Mouse (Mus musculus): ENCODE measurements around the gene 4933407L21Rik. TPM values are rescaled to one million over a fixed set of nuclear protein-coding genes. Genes with fewer than 3 reads are reported as not detected.
A peak's percentile ranks its signal among the peaks of the same experiment; 100 is the strongest.

The 4933407L21Rik gene
- polyA plus RNA-seq, 1 experiment from 2014 or later: 0.26 TPM

GRCm38 (mm10) chr1:85902108-85902561 lies 26.1 kb upstream of the 4933407L21Rik start:
- peak overlapping the region; percentile 42 for H3K4me2 ChIP-seq (ENCODE audit: low read length)
- peaks cover 44% of the 10 kb centered on the region for H3K36me3 ChIP-seq (ENCODE audit: control insufficient read depth, insufficient read depth, low read length)
- peak overlapping the region; percentile 38 to 71; a peak in 3 of 4 replicates for H3K27ac ChIP-seq (replicated peaks in 1 of 2; ENCODE audit: control insufficient read depth in 1 of 2, insufficient read depth in 1 of 2, low read depth in 2 of 2, low read length in 2 of 2)
- H3K9me3 ChIP-seq (ENCODE audit: control insufficient read depth, low read length): no peaks in the 10 kb centered on the region
- no peaks in the 10 kb centered on the region for H3K27me3 ChIP-seq (ENCODE audit: control insufficient read depth, insufficient read depth, low read length)
- no peak overlapping the region for H3K4me3 ChIP-seq (ENCODE audit: control insufficient read depth in 1 of 2, insufficient read depth in 1 of 2, low read depth in 1 of 2, low read length in 2 of 2)
- WGBS: 10% methylated on average over 7 of the region's 7 CpGs
- peaks cover 74 to 80% of the 10 kb centered on the region in 2 experiments for H3K4me1 ChIP-seq (ENCODE audit: control insufficient read depth in 2 of 2, insufficient read depth in 2 of 2, low read length in 2 of 2)
- no peak overlapping the region; the same call in 1 of the 2 replicates for H3K9ac ChIP-seq (ENCODE audit: low read length)
- peak; percentile 76 for ATAC-seq (ENCODE audit: insufficient number of reproducible peaks, insufficient read depth, low FRiP score, low read depth)

GRCm38 (mm10) chr1:85906892-85907291 lies 21.4 kb upstream of the 4933407L21Rik start:
- H3K9me3 ChIP-seq (ENCODE audit: control insufficient read depth, low read length): no peaks in the 10 kb centered on the region
- no peaks in the 10 kb centered on the region for H3K27me3 ChIP-seq (ENCODE audit: control insufficient read depth, insufficient read depth, low read length)
- H3K36me3 ChIP-seq (ENCODE audit: control insufficient read depth, insufficient read depth, low read length): peaks cover 60% of the 10 kb centered on the region
- no peak overlapping the region for H3K4me2 ChIP-seq (ENCODE audit: low read length)
- 0 out of 4 replicates have a peak overlapping the region, but pooled peaks of 1 of the 2 experiments have one; percentile 11 for H3K27ac ChIP-seq (replicated peaks in 1 of 2; ENCODE audit: control insufficient read depth in 1 of 2, insufficient read depth in 1 of 2, low read depth in 2 of 2, low read length in 2 of 2)
- peak; percentile 44 for ATAC-seq (ENCODE audit: insufficient number of reproducible peaks, insufficient read depth, low FRiP score, low read depth)
- no peak overlapping the region for H3K9ac ChIP-seq (ENCODE audit: low read length)
- whole genome bisulfite sequencing: 33% methylated on average over 12 of the region's 12 CpGs
- no peak overlapping the region for H3K4me3 ChIP-seq (ENCODE audit: control insufficient read depth in 1 of 2, insufficient read depth in 1 of 2, low read depth in 1 of 2, low read length in 2 of 2)
- H3K4me1 ChIP-seq (ENCODE audit: control insufficient read depth in 2 of 2, insufficient read depth in 2 of 2, low read length in 2 of 2): peaks cover 42 to 54% of the 10 kb centered on the region in 2 experiments

GRCm38 (mm10) chr1:85908754-85909590 lies 19.3 kb upstream of the 4933407L21Rik start:
- ATAC-seq (ENCODE audit: insufficient number of reproducible peaks, insufficient read depth, low FRiP score, low read depth): no peak; the same call in 1 of the 2 replicates
- 37% methylated on average over 13 of the region's 13 CpGs for WGBS

GRCm38 (mm10) chr1:85913078-85913755 lies 15.1 kb upstream of the 4933407L21Rik start:
- Histone ChIP-seq H3K27me3 (ENCODE audit: control insufficient read depth, insufficient read depth, low read length) (no peaks in the 10 kb centered on the region), H3K9ac (ENCODE audit: low read length) (no peak overlapping the region), H3K4me1 (ENCODE audit: control insufficient read depth in 2 of 2, insufficient read depth in 2 of 2, low read length in 2 of 2) (peaks cover 6 to 12% of the 10 kb centered on the region in 2 experiments), H3K27ac (replicated peaks in 1 of 2; ENCODE audit: control insufficient read depth in 1 of 2, insufficient read depth in 1 of 2, low read depth in 2 of 2, low read length in 2 of 2) (no peak overlapping the region), H3K36me3 (ENCODE audit: control insufficient read depth, insufficient read depth, low read length) (peaks cover 5% of the 10 kb centered on the region), H3K4me2 (ENCODE audit: low read length) (no peak overlapping the region), H3K9me3 (ENCODE audit: control insufficient read depth, low read length) (no peaks in the 10 kb centered on the region), H3K4me3 (ENCODE audit: control insufficient read depth in 1 of 2, insufficient read depth in 1 of 2, low read depth in 1 of 2, low read length in 2 of 2) (no peak overlapping the region)
- ATAC-seq (ENCODE audit: insufficient number of reproducible peaks, insufficient read depth, low FRiP score, low read depth): no peak
- 86% methylated on average over 7 of the region's 7 CpGs for WGBS

More at GRCm38 (mm10) chr1:85908754-85909590, 19.3 kb upstream of the 4933407L21Rik start:
- H3K27ac ChIP-seq (replicated peaks in 1 of 2; ENCODE audit: control insufficient read depth in 1 of 2, insufficient read depth in 1 of 2, low read depth in 2 of 2, low read length in 2 of 2): peak overlapping the region; percentile 7 to 60; a peak in 3 of 4 replicates
- no peak overlapping the region; the same call in 1 of the 2 replicates for H3K9ac ChIP-seq (ENCODE audit: low read length)
- H3K4me1 ChIP-seq (ENCODE audit: control insufficient read depth in 2 of 2, insufficient read depth in 2 of 2, low read length in 2 of 2): peaks cover 30 to 40% of the 10 kb centered on the region in 2 experiments
- H3K4me3 ChIP-seq (ENCODE audit: control insufficient read depth in 1 of 2, insufficient read depth in 1 of 2, low read depth in 1 of 2, low read length in 2 of 2): no peak overlapping the region
- no peaks in the 10 kb centered on the region for H3K27me3 ChIP-seq (ENCODE audit: control insufficient read depth, insufficient read depth, low read length)
- H3K36me3 ChIP-seq (ENCODE audit: control insufficient read depth, insufficient read depth, low read length): peaks cover 48% of the 10 kb centered on the region
- H3K4me2 ChIP-seq (ENCODE audit: low read length): no peak overlapping the region
- H3K9me3 ChIP-seq (ENCODE audit: control insufficient read depth, low read length): no peaks in the 10 kb centered on the region

- Histone ChIP-seq H3K4me2 (ENCODE audit: low read length) (no peak overlapping the region), H3K27me3 (ENCODE audit: control insufficient read depth, insufficient read depth, low read length) (no peaks in the 10 kb centered on the region), H3K4me3 (ENCODE audit: control insufficient read depth in 1 of 2, insufficient read depth in 1 of 2, low read depth in 1 of 2, low read length in 2 of 2) (no peak overlapping the region), H3K9ac (ENCODE audit: low read length) (no peak overlapping the region), H3K4me1 (ENCODE audit: control insufficient read depth in 2 of 2, insufficient read depth in 2 of 2, low read length in 2 of 2) (no peaks in the 10 kb centered on the region), H3K36me3 (ENCODE audit: control insufficient read depth, insufficient read depth, low read length) (no peaks in the 10 kb centered on the region), H3K9me3 (ENCODE audit: control insufficient read depth, low read length) (no peaks in the 10 kb centered on the region), H3K27ac (replicated peaks in 1 of 2; ENCODE audit: control insufficient read depth in 1 of 2, insufficient read depth in 1 of 2, low read depth in 2 of 2, low read length in 2 of 2) (no peak overlapping the region)
- ATAC-seq (ENCODE audit: insufficient number of reproducible peaks, insufficient read depth, low FRiP score, low read depth): no peak
Observed at GRCm38 (mm10) chr1:85915890-85916289, 12.4 kb upstream of the 4933407L21Rik start.

GRCm38 (mm10) chr1:85916830-85917450 lies 11.3 kb upstream of the 4933407L21Rik start:
- no peak overlapping the region for H3K9ac ChIP-seq (ENCODE audit: low read length)
- no peaks in the 10 kb centered on the region for H3K9me3 ChIP-seq (ENCODE audit: control insufficient read depth, low read length)
- no peak overlapping the region for H3K27ac ChIP-seq (replicated peaks in 1 of 2; ENCODE audit: control insufficient read depth in 1 of 2, insufficient read depth in 1 of 2, low read depth in 2 of 2, low read length in 2 of 2)
- no peak overlapping the region for H3K4me2 ChIP-seq (ENCODE audit: low read length)
- no peaks in the 10 kb centered on the region for H3K4me1 ChIP-seq (ENCODE audit: control insufficient read depth in 2 of 2, insufficient read depth in 2 of 2, low read length in 2 of 2)
- ATAC-seq (ENCODE audit: insufficient number of reproducible peaks, insufficient read depth, low FRiP score, low read depth): no peak
- H3K4me3 ChIP-seq (ENCODE audit: control insufficient read depth in 1 of 2, insufficient read depth in 1 of 2, low read depth in 1 of 2, low read length in 2 of 2): no peak overlapping the region
- WGBS: 59% methylated on average over 4 of the region's 4 CpGs
- no peaks in the 10 kb centered on the region for H3K36me3 ChIP-seq (ENCODE audit: control insufficient read depth, insufficient read depth, low read length)
- H3K27me3 ChIP-seq (ENCODE audit: control insufficient read depth, insufficient read depth, low read length): no peaks in the 10 kb centered on the region

- WGBS: 66% methylated on average over 7 of the region's 7 CpGs
- peaks cover 0 to 2% of the 10 kb centered on the region in 2 experiments; a peak in 1 of 4 replicates for H3K4me1 ChIP-seq (ENCODE audit: control insufficient read depth in 2 of 2, insufficient read depth in 2 of 2, low read length in 2 of 2)
- H3K9me3 ChIP-seq (ENCODE audit: control insufficient read depth, low read length): no peaks in the 10 kb centered on the region
- no peak overlapping the region for H3K4me2 ChIP-seq (ENCODE audit: low read length)
- H3K9ac ChIP-seq (ENCODE audit: low read length): no peak overlapping the region
- no peaks in the 10 kb centered on the region for H3K36me3 ChIP-seq (ENCODE audit: control insufficient read depth, insufficient read depth, low read length)
- H3K27ac ChIP-seq (replicated peaks in 1 of 2; ENCODE audit: control insufficient read depth in 1 of 2, insufficient read depth in 1 of 2, low read depth in 2 of 2, low read length in 2 of 2): no peak overlapping the region
- H3K4me3 ChIP-seq (ENCODE audit: control insufficient read depth in 1 of 2, insufficient read depth in 1 of 2, low read depth in 1 of 2, low read length in 2 of 2): no peak overlapping the region
- no peaks in the 10 kb centered on the region for H3K27me3 ChIP-seq (ENCODE audit: control insufficient read depth, insufficient read depth, low read length)
- no peak for ATAC-seq (ENCODE audit: insufficient number of reproducible peaks, insufficient read depth, low FRiP score, low read depth)
Observed at GRCm38 (mm10) chr1:85919621-85920020, 8.7 kb upstream of the 4933407L21Rik start.

All from heart, embryonic 14.5 days (tissue).